Mouse (Mus musculus): ENCODE measurements around the gene Ogdh.
"Not testable (repeated sequence)": the region's sequence is repeated elsewhere in the genome, so short reads cannot be mapped to it uniquely, and the experiment has no call there.

Gene Ogdh

DNA sequence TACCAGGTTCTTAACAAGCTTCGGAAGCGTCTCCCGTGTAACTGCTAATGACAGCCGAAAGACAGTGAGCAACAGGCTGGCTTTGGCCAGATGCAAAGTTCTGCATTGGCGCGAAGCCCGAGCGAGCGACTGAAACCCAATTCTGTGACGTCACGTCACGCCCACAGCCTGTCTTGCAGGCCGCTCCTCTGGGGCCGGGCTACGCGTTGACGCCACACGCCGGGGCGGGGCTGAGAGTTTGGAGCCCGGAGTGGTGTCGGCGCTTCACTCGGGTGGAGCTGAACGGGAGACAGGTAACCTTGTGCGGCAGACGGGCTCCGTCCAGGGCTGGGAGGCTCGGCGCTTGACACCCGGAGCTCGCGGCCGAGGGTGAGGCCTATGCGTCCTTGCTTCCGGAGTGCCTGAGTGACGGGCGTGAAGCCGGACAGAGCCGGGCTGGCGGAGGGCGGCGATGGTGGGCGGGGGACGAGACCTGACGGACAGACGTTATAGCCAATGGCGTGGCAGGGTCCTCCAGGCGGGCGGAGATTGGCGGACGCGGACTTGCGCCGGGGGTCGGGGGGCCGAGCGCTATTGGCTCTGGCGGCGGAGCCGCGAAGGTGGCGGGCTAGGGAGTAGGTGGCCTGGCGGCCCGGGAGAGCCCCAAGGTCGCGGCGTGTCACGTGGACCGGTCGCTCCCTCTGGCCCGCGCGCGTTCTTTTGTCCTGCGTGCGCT is at the start of gene Ogdh:
Gene Ogdh (plus strand): TSS at position 233 of the 715 bp plus-strand sequence.
- DNase-seq = peak; percentile 99

GRCm38 (mm10) chr11:6244707-6245106 is 46.7 kb upstream of the Ogdh start:
- DNase-seq = no peak

GRCm38 (mm10) chr11:6252248-6252647 is 39.2 kb upstream of the Ogdh start:
- DNase-seq = no peak

DNA sequence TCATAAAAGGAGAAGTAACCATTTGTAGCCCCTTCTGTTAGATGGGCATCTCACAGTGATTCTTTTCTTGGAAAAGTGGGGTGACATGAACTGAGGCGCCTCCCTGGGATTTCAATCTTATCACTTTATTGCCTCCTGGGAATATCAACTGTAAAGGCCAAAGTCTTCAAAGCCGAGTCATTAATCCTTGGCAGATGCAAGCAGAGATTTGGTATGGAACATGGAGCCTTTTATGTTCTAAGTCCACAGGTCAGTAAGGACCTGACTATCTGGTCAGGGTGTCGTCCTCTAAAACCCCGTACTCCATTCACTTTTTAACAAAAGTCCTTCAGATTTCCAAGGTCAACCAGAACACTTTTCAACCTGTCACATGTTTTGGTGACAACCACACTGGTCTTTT is 38.6 kb upstream of the Ogdh start:
- no peak for DNase-seq

GRCm38 (mm10) chr11:6254602-6255001 is 36.8 kb upstream of the Ogdh start:
- not testable (repeated sequence) for DNase-seq

GRCm38 (mm10) chr11:6256490-6257072 is 34.9 kb upstream of the Ogdh start:
- DNase-seq = peak in 1 of 2 experiments; percentile 30

DNA sequence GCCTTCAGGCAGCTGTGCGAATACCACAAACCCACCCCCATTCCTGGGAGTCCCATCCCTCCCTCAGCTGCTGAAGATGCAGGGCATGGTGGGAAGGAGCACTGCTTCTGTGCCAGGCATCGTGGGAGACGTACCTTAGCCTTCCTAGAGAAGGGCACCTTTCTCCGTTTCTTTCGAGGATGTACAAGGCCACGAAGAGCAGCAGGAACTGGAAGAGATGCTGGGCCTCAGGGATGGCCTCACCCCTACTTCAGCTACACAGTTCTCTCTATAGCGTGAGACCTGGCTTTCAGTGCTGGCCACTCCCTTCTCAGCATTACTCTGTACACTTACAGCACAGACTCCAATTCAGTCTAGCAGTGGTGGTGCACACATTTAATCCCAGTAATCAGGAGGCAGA is 32.0 kb upstream of the Ogdh start:
- DNase-seq = no peak

DNA sequence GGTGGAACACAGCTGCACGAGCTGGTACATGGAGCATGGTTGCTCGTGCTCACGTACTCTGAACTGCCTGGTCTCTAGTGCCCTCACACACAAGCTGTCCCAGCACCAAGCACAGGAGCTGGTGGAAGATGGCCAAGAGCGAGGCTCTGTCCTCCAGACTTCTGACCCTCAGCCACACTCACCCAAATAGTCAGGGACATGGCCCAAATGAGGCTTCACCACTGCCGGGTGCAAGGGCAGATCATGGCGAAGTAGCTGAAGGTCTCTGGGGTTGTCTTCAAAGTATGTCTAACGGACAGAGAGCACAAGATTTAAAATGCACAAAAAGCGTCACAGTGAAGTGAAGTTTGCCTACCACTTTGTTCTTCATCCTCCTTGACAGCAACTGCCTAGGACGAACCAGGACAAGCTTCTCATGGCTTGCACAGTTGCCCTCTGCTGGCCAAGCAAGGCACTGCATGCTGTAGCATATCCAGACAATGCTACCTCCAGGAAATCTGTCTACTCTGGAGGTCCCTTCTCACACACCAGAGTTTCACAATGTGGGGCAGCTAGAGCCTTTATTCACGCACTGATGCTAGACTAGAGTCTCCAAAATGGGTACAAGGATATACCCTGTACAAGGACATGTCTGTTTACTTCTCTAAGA is 29.9 kb upstream of the Ogdh start:
- peak; percentile 85 to 91 for DNase-seq

DNA sequence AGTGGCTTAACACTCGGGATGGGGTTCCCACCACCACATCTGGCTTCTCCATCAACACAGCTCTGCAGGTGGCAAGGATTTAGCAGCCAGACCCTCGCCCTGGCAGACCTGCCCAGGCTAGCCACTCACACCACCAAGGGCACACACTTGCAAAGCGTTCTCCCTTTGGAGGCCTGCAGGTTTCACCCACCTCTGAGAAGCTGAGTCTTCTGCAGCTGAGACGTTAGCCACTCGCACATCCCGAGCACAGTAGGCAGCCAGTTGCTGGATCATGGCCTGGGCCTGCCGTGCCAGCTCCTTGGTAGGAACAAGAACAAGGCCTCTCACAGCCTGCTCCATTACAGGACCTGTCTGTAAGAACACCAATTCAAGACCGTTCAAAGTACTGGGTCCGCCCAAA is 24.8 kb upstream of the Ogdh start:
- DNase-seq = peak in 1 of 2 experiments; percentile 26

DNA sequence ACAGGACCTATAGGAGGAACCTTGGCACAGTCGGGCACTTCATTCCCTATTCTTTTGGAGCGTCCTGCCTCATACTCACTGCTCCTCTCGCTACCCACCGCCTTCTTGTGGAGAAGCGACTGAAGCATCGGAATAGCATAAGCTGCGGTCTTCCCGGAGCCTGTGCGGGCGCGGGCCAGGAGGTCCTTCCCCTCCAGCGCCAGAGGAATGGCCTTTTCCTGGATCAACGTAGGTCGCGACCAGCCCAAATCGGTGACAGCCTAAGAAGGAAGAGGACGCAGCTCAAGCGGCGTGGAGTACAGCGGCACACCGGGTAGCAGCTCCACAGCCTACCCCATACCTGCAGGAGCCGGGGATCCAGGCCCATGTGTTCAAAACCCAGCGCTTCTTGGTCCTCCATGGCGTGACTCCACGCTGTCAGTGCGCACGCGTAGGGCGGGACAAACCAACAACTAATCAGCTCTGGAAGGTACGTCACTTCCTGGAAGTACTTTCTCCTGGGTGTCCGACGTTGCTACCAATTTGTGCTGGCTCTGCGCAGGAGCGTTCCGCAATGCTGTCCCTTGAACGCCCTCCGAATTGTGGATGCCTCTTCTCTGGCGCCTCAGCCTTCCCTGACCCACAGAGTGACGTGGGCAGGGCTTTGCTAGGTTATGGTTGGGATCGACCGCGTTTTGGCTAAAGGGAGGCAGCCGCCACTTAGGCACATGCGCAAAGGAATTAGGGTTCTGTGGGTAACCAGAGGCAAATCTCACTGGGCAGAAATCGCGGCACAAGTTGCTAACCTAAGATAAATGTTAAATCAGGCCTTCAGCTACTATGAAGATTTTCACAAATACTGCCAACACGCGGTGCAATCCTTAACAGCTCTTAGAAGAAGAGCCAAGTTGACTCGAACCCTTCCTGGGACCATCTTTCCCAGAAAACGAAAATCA is 23.8 kb upstream of the Ogdh start, which contains the start of gene Ddx56:
Gene Ddx56 (minus strand): TSS at position 453 of the 935 bp plus-strand sequence.
- peak; percentile 93 to 95 for DNase-seq

- peak; percentile 40 for DNase-seq
Measured at GRCm38 (mm10) chr11:6273607-6274006, 17.8 kb upstream of the Ogdh start.

- peak; percentile 100 for DNase-seq
Measured at GRCm38 (mm10) chr11:6274387-6275093, 16.9 kb upstream of the Ogdh start, which contains the start of gene Tmed4. TSS of gene Tmed4 (minus strand) at chr11:6274870.

DNA sequence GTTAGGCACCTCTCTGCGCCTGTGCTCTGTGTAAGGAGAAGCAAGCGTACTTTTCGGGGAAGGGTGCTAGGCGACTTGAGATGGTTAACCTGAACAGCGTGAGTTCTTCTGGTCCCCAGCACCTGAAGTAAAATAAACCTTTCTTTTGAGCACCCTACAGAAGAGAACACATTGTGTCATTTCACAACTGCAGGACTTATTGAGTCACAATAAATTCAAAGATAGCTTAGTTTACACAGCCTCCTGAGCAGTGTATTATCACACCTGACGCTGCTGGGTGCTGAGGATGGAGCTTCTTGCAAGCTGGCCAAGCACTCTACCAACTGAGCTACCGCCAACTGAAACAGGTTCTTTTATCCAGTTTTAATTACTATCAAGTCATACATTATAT is 16.3 kb upstream of the Ogdh start:
- no peak for DNase-seq

- DNase-seq = no peak
Measured at GRCm38 (mm10) chr11:6276466-6276865, 15.0 kb upstream of the Ogdh start.

- no peak for DNase-seq
Measured at GRCm38 (mm10) chr11:6282940-6283339, 8.5 kb upstream of the Ogdh start.

- DNase-seq = no peak
Measured at GRCm38 (mm10) chr11:6290138-6290537, 1.3 kb upstream of the Ogdh start.

GRCm38 (mm10) chr11:6290883-6291282 is 550 bp upstream of the Ogdh start:
- DNase-seq = no peak

- peak; percentile 75 to 94 for DNase-seq
Measured at GRCm38 (mm10) chr11:6292116-6292987, 919 bp downstream of the Ogdh start.

GRCm38 (mm10) chr11:6292988-6293349 is 1.5 kb downstream of the Ogdh start:
- no peak for DNase-seq

GRCm38 (mm10) chr11:6293601-6294000 is 2.2 kb downstream of the Ogdh start:
- no peak for DNase-seq

GRCm38 (mm10) chr11:6294632-6295031 is 3.2 kb downstream of the Ogdh start:
- no peak for DNase-seq
